Mouse (Mus musculus): Measurements from ENCODE around the gene Rxylt1.

- TF ChIP-seq POLR2A (IDR thresholded peaks at IDR 0.05; ENCODE audit: low read depth, low read length) (no peak), CTCF (IDR thresholded peaks at IDR 0.05; ENCODE audit: extremely low read depth, insufficient read depth, insufficient read length, insufficient replicate concordance) (peak; percentile 66)
Measured at GRCm38 (mm10) chr10:122047727-122048365, 49.3 kb downstream of the Rxylt1 start.
